Mouse (Mus musculus): ENCODE results near the gene Glra1.
"Not testable (repeated sequence)": the region's sequence is repeated elsewhere in the genome, so short reads cannot be mapped to it uniquely, and the experiment has no call there.

The Glra1 gene

DNA sequence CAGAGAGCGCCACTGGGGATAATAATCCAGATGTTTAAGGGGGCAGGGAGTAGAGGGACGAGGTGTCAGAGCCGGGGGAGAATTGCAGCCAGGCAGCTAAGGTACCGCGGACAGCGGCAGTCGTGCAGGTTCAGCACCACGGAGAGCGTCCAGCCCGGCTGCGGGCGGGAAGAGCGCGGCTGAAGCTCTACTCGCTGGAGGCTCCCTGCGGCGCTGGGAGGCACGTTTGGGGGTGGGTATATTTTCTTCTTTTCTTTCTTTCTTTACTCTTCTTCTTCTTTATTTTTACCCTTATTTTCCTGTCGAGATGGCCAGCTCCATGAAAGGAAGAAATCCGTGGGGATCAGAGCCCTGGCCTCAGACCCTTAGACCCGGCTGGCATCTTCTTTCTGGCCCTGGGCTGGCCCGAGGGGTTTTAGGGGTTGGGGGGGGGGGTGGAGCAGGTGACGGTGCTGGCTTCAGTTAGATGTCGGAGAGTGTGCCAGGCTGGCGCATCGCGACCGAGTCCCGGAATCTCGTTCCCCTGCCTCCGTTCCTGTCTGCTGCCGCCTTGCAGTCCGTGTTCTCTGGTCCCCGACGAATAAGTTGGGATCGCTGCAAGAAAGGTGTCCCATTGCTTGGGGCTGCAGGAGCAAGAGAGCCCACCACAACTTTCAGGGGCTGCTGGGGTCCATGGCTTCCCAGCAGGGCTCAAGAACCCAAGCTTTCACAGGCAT, at the start of gene Glra1:
Gene Glra1 (minus strand): TSS at position 391 of the 716 bp plus-strand sequence.
- peak; percentile 75 for DNase-seq (ENCODE audit: low read depth, low spot score)

DNA sequence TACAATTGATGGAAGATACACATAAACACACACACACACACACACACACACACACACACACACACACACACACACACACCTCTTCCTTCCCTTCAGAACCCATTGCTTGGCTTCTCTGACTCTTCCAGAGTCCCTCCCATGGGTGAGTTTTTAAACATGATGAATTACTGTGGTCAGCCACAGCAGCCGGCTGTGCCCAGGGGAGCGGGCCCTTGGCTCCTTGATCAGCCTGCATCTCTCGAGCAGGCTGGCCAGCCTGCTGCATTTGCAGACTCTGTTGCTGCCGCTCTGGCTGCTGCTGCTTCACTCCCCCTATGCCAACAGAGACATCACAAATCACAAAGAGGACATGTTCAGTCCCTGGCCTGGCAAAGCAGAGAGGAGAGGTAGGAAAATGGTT, 29.0 kb upstream of the Glra1 start:
- DNase-seq (ENCODE audit: low read depth, low spot score): no peak

DNA sequence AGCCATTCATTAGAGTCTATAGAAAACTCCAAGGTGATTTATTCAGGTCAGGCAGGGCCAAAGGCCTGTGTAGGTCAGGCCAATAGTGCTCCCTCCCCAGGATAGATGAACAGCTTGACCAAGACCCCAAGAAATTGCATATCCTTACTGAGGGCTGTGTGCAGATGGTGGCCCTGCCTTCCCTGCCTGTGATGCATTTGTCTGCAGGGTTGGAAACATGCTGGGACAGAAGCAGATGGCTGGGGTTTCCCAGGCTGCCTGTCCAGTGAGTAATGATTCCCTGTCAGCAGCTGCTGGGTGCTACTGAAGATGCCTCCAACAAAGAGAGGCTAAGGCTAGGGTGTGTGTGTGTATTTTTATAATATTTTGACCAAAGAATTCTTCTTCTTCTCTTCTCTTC, 25.9 kb upstream of the Glra1 start:
- no peak for DNase-seq (ENCODE audit: low read depth, low spot score)

DNA sequence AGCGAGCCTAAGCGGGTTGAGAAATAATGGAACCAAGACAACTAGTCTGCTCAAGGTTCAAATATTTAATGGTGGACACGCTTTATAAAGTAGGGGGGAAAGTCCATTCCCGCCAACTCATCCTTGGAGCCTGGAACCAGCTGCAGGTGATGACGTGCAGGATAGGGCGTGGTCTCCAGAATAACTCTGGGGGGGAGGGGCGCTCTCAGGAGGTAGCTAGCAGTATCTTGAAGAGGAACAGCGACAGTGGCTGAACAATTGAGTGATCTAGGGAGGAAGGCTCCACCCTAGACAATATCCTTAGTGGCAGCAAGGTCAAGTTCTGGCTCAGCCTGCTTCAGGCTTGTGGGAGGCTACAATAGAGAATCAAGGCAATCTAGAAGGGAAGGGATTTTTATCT, 6.6 kb upstream of the Glra1 start:
- DNase-seq (ENCODE audit: low read depth, low spot score): not testable (repeated sequence)

DNA sequence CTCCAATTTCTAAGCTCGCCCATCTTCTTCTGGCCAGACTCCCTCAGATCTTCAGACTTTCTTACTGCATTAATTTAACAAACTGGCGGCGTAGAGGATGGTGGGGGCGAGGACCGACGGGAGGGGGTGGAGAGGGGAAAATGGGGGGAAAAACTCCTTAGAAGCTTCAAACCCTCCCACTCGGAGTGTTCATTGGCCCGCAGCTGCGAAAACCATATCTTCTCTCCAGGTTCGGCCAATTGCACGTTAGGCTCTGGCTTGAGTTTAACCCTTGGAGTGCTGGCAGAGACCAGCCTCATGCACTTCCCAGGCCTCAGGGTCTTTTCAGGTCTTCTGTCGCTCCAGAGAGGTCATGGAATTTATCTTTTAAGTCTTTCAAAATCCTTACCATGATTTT, 524 bp upstream of the Glra1 start:
- DNase-seq (ENCODE audit: low read depth, low spot score): peak; percentile 38

DNA sequence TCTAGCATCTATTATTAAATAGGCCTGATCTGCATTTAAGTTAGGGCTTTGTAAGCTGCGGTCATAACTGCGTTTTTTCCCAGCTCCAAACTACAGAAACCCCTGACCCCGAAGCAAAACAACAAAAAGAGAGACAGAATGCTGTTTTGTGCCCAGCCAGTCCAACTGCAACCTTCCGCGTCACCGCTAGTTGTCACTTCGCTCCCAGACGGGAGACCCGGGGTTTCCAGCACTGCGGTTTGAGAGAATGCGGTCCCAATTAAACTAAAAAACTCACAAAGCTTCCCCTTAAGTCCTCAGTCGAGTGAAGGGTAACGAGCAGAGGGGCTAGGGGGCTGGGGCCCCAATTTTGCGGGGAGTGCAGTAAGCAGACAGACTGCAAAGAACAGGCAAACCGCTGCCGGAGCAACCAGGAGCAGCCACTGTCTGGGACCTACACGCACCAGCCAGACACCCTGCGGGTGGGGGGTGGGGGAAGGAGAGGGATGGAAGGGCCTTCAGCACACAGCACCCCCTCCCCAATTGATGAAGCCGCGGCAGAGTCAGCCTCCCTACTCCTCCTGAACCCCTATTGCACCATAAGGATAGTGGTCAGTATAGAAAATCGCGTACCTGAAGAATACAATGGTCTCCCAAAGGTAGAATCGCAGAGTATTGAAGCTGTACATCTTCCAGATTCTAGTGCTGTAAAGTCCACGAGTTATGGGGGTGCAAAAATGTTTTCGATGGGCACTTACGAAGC, 761 bp downstream of the Glra1 start:
- peak; percentile 14 for DNase-seq (ENCODE audit: low read depth, low spot score)

DNA sequence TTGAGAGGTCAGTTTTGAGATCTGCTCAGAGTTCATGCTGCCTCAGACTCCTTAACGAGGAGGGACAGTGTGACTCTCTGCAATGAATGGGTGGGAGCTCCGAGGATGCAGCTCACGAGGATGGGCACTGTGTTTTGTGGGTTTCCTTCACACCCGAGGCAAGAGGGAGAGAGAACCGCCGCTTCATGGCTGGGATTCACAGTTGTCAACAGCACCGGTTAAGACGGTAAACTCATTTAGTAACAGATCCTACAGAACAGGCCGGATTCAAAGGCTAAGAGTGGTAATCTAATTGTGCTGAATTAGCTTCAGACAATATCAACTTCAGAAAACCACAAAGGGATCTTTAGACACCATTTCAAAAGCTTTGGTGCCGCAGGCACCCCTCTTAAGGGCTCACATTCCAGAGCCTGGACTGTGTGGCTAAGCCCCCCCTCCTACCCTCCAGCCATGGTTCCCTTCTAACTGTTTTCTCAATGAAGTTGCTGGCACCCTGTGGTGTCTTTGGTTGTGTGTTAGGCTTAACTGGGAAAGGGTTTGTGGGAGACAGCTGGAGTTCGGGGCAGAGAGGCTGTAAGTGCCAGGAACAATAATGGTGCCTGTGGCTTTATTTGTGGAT, 6.4 kb downstream of the Glra1 start:
- DNase-seq (ENCODE audit: low read depth, low spot score): peak; percentile 26

DNA sequence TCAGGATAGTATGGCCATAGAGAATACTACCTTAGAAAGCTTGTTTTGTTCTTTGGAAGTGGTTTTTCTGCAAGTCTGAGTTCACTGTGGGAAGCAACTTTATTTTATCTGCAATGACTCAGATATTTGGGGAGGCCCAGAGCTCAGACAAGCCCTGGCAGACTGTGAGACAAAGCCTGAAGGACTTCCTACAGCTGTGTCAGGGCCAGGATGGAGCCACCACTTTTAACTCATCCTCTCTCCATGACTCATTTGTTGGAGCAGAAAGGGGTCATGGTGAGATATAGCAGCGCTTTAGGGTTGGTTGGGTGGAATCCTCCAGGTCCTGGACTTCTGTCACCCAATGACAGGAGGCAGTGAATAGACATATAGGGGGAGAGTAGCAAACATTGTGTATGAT, 12.3 kb downstream of the Glra1 start:
- no peak for DNase-seq (ENCODE audit: low read depth, low spot score)

DNA sequence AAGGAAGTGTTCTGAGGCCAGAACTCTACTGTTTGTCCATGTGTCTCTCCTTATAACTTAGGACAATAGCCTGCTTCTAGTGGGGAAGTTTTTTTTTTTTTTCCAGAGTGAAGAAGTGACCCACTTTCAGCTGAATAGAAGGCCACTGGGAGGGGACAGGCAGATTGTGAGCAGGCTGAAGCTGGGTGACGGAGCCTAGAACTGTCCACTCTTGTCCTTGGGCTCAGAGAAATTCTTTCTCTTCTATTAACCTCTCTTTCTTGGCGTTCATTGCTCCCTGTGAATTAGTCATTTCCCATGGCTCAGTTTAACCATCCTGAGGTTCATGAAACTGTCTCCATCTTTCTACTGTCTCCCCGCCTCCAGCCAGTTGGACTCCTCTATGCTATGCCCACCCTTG, 13.6 kb downstream of the Glra1 start:
- no peak for DNase-seq (ENCODE audit: low read depth, low spot score)

DNA sequence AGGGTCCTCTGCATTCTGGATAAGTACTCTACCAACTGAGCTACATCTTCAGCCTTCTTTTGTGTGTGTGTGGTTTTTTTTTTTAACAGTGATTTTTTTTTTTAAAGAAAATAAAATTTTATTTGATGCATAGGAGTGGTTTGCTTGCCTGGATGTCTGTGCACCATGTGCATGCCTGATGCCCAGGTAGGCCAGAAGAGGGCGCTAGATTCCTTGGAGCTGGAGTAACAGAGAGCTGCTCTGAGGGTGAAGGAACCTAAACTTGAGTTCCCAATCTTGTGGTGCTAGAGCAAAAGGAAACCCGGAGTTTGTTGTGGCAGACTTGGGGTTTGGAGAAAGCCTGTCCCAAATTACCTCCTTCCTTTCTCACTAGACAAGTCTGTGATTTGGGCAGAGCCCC, 16.8 kb downstream of the Glra1 start:
- no peak for DNase-seq (ENCODE audit: low read depth, low spot score)

DNA sequence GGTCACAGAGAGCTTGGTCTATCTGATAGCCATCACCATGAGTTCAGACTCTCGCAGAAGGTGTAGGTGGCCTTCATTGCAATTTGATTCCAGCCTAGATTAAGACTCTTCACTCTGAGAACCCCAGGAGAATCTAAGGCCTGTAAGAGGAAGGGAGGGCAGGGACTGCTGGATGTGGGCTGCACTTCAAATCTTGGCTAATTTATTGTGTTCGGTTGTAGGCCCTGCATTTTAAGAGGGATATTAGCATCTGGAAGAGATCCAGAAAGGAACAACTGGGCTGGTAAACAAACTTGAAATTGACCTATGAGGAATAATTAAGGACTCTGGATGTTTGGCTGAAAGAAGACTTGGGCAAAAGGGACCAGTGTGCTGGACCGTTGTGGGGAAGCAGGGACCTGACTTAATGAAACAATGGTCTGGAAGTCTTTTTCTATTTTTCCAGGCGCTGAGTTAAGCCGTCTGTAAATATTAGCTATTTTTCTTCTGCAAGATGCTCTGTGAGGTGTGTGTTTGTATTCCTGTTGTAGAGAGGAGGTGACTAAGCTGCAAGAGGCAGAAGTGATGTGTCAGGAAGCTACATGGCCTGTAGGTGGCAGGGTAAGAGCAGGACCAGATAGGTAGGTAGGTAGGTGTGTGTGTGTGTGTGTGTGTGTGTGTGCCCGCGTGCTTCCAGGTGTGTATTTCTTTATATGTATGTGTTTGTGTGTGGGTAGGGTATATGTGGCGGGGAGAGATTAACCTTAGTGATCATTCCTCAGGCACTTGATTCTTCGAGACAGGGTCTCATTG, 18.4 kb downstream of the Glra1 start:
- no peak for DNase-seq (ENCODE audit: low read depth, low spot score)

DNA sequence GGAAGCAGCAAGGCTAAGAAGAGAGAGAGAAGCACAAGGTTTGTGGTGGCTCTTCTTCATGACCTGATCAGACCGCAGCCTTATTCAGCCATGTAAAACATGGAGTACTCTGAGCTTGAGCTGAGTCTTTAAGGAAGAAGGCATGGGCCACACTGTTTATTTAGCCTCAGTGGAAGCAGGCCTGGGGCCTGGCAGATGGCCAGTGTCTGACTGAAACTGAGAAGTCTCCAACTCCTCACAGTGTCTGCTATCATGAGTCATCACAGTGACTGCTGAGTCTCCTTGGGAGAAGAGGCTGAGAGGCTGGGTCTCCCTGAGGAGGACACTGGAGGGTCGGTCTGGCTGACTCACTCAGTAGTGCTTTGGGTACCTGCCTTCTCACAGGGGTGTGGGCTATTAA, 33.6 kb downstream of the Glra1 start:
- DNase-seq (ENCODE audit: low read depth, low spot score): no peak

DNA sequence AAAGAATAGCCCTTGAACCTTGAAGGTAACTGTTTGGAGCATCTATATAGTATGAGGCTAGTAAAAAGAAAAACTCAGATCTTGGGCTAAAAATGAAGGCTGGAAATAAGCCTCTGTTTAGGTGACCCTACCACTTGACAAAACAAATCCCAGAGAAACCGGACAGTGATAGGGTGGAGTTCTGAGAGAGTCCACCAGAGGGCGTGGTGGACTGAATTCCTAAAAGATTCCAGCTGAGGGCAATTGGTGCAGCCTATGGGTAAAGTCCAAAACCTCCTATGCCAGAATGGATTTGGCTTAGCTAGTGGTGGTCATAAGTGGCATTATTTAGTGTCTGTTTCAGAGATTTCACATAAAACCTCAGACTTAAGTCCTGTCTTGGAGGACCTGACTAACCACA, 36.9 kb downstream of the Glra1 start:
- no peak for DNase-seq (ENCODE audit: low read depth, low spot score)

DNA sequence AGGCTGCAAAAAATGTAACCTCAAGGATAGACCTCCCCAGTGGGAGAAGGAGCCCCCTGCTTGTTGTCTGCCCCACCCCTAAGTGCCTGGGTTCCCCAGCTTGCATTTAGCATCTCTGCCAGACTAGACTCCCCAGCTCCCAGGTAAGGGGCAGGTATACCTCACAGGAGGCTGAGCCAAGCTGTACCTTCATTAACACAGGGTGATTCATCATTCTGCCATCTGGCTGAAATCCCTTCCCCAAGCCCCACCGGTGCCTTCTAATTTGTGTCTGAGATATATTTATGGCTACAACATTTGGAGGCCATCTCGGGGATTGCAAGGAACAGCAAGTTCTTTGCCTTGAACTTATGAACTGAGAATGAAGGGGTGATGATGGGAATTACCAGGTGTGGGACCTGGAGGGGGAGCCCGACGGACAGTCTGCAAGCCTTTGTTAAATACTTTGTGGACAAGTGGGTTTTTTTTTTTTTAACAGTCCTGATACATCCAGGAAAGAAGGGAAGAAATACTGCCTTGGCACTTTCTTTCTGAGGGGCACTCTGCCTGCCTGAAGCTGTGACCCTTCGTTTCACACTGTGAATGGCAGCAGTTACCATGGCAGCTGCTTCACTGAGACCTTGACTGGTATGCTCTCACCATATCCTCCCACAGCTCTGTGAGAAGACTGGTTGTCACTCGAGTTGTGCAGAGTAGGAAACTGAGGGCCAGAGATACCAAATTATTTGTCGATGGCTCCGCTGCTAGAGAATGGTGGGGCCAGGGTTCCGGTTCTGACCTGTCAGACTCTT, 41.5 kb downstream of the Glra1 start:
- DNase-seq (ENCODE audit: low read depth, low spot score): no peak

DNA sequence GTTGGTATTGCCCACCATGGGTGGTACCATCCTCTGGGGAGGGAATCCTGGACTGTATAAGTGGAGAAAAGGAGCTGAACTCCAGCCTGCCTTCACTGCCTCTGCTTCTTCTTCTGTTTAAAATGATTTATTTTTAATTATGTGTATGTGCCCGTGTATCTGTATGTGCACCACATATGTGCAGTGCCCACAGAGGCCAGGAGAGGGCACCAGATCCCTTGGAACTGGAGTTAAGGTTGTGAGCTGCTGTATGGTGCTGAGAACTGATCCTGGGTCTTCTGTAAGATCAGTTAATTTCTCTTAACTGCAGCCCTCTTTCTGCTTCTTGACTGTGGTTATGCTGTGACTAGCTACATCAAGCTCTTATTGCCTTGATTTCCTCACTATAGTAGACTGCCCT, 62.3 kb downstream of the Glra1 start:
- no peak for DNase-seq (ENCODE audit: low read depth, low spot score)

DNA sequence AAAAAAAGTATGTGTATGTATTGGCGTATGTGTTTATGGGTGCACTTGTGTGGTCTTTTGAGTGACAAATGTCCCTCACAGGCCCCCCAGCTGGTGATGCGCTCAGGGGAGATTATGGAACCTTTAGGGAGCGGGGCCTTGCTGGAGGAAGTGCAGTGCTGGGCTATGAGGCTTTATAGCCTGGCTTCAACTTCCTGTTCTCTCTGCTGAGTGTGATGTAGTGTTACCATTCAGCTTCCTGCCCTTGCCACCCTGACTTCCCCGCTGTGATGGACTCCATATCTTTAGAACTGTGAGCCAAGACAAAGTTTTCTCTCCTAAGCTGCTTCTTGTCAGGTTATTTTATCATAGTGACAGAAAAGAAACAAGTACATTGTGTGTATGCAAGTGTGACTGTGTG, 65.3 kb downstream of the Glra1 start:
- DNase-seq (ENCODE audit: low read depth, low spot score): no peak

DNA sequence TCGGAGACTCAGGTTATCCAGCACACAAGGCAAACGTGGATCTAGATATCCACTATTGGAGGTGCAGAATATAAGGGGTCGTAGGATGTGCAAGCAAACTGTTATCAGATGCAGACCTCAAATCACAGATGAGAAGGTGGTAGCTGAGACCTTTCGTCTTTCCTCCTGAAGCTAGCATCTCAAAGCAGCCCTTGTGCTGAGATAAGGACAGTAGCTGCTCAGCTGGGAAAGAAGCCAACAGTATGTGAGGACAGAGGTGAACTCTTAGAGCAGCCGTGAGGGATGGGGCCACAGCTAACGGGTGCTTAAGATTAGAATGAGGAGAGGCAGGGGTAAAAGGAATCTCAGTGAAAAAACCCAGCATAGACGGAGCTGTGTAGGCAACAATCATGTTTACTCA, 65.9 kb downstream of the Glra1 start:
- DNase-seq (ENCODE audit: low read depth, low spot score): no peak

DNA sequence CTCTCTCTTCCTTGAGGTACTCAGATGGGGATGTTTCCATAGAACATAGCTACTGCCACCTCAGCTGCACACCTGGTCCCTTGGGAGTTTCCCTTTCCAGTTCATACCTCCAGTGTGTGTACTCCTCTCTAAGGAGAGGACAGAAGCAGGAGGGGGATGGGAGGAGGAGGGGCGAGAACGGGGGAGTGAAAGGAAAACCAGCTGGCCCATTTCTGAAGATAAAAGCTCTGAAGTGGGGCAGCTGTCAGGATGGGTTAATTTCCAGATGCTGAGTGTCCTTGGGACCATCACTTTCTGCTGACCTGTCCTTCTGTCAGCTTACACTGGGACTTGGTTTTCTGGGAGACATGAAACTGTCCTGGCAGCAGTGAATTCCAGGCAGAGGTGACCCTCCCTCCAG, 73.2 kb downstream of the Glra1 start:
- no peak for DNase-seq (ENCODE audit: low read depth, low spot score)

DNA sequence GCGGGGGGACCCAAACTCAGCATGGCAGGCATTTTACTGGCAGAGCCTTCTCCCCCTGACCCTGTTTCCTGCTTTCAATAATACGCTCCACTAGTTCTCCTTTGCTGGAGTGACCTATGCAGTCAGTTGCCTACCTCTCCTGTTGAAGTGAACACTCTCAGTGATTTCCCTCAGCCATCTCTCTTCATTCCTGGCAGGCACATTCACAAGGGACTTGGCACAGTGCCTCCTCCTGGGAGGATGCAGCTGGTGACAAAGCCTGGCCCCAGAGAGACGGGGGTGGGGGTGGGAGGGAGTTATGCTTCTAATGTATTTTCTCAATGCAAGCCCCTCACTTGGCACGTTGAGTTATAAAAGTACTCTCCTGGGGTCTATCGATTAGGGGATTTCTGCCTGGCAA, 74.6 kb downstream of the Glra1 start:
- no peak for DNase-seq (ENCODE audit: low read depth, low spot score)

DNA sequence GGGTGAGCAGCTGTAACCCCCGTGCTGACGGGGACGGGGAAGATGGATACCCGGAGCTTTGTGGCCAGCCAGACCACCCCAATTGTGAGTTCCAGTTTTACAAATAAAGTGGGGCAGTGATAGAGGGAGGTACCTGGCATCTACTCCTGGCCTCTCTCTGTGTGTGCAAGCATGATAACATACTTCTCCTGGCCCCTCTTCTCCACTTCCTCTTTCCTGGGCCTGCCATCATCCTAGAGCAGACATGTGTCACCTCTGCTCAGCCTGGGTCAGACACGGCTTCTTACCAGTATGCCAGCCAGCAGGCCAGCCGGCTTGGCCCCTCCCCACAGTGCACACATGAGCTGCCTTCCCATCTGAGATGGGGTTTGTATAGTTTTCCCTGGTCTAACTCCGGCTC, 77.3 kb downstream of the Glra1 start:
- no peak for DNase-seq (ENCODE audit: low read depth, low spot score)
